Mouse (Mus musculus) MEL (cell line): Measurements from ENCODE around the gene Ube2e3. TPM values are rescaled to one million over a fixed set of nuclear protein-coding genes. Genes with fewer than 3 reads are reported as not detected.
A peak's percentile ranks its signal among the peaks of the same experiment; 100 is the strongest.

Source experiments
- DNase-seq: peaks from one replicate; pipeline ENCODE4 v3.0.0; 2011; ENCODE audit warnings: low read depth, low spot score
- H3K27ac ChIP-seq: 2 replicates; pipeline ENCODE4 v1.5.1; 2012; ENCODE audit warnings: low read depth, mild to moderate bottlenecking, control low read depth, low read length, moderate library complexity; ENCODE audit not compliant: control insufficient read depth
- H3K27me3 ChIP-seq, 2 experiments: fragments of 150-350 bp in 1 of 2; sonication (generic) in 1 of 2; 2 replicates each; pipeline ENCODE4 v1.6.1; 2012; ENCODE audit warnings: low read length in 2 of 2, mild to moderate bottlenecking in 2 of 2, improper control_type of control experiment in 1 of 2, moderate library complexity in 1 of 2; ENCODE audit not compliant: insufficient read depth in 2 of 2, control insufficient read depth in 1 of 2
- H3K36me3 ChIP-seq, 2 experiments: 2 replicates each; pipeline ENCODE4 v1.6.1; 2012 to 2014; ENCODE audit warnings: low read length in 2 of 2, improper control_type of control experiment in 1 of 2, inconsistent platforms in 1 of 2, mild to moderate bottlenecking in 1 of 2; ENCODE audit not compliant: insufficient read depth in 2 of 2, control insufficient read depth in 1 of 2
- H3K4me1 ChIP-seq, 2 experiments: fragments of 150-350 bp in 1 of 2; sonication (generic) in 1 of 2; 2 replicates each; pipeline ENCODE4 v1.6.1; 2012; ENCODE audit warnings: low read length in 2 of 2, improper control_type of control experiment in 1 of 2, mild to moderate bottlenecking in 1 of 2; ENCODE audit not compliant: insufficient read depth in 2 of 2, control insufficient read depth in 1 of 2
- H3K4me3 ChIP-seq, 2 experiments: fragments of 150-350 bp in 1 of 2; sonication (generic) in 1 of 2; 2 replicates each; pipeline ENCODE4 v1.5.1; 2012; ENCODE audit warnings: low read depth in 2 of 2, low read length in 2 of 2, mild to moderate bottlenecking in 2 of 2, moderate library complexity in 2 of 2, control low read depth in 1 of 2, improper control_type of control experiment in 1 of 2; ENCODE audit not compliant: control insufficient read depth in 1 of 2, insufficient read depth in 1 of 2
- H3K79me2 ChIP-seq: 2 replicates; pipeline ENCODE4 v1.6.1; 2012; ENCODE audit warnings: mild to moderate bottlenecking, low read length, moderate library complexity; ENCODE audit not compliant: control insufficient read depth, poor library complexity, insufficient read depth
- H3K9ac ChIP-seq: 2 replicates; pipeline ENCODE4 v1.6.1; 2012; ENCODE audit warnings: low read depth, mild to moderate bottlenecking, control low read depth, low read length, moderate library complexity; ENCODE audit not compliant: control insufficient read depth, poor library complexity, severe bottlenecking
- H3K9me3 ChIP-seq: fragments of 150-350 bp; sonication (generic); replicated peaks from 2 replicates; pipeline ENCODE4 v1.6.1; 2012; ENCODE audit warnings: mild to moderate bottlenecking, low read length, improper control_type of control experiment, moderate library complexity; ENCODE audit not compliant: insufficient read depth
- CHD1 ChIP-seq: IDR thresholded peaks from 2 replicates; pipeline ENCODE4 v1.6.1; 2012; ENCODE audit warnings: low read depth, mild to moderate bottlenecking, inconsistent platforms, low read length, improper control_type of control experiment
- CHD2 ChIP-seq: IDR thresholded peaks from 2 replicates; pipeline ENCODE4 v1.6.1; 2011; ENCODE audit warnings: low read length, improper control_type of control experiment
- CTCF ChIP-seq, 3 experiments: IDR thresholded peaks in 2 of 3; conservative IDR thresholded peaks in 1 of 3; 2 replicates each; pipeline ENCODE4 v1.5.1; 2011 to 2012; ENCODE audit warnings: low read length in 3 of 3, low read depth in 2 of 3, mild to moderate bottlenecking in 2 of 3, improper control_type of control experiment in 1 of 3, inconsistent platforms in 1 of 3, mixed read lengths in 1 of 3, moderate library complexity in 1 of 3; ENCODE audit not compliant: control insufficient read depth in 1 of 3, insufficient read depth in 1 of 3, poor library complexity in 1 of 3, severe bottlenecking in 1 of 3
- ETS1 ChIP-seq: IDR thresholded peaks from 2 replicates; pipeline ENCODE4 v1.6.1; 2012; ENCODE audit warnings: low read depth, mild to moderate bottlenecking, inconsistent platforms, low read length, improper control_type of control experiment, moderate library complexity
- HCFC1 ChIP-seq: IDR thresholded peaks from 2 replicates; pipeline ENCODE4 v1.6.1; 2012; ENCODE audit warnings: low read depth, mild to moderate bottlenecking, inconsistent platforms, low read length, improper control_type of control experiment, moderate library complexity
- MAX ChIP-seq: IDR thresholded peaks from 2 replicates; pipeline ENCODE4 v1.6.1; 2011; ENCODE audit warnings: low read length, improper control_type of control experiment
- MEF2A ChIP-seq: IDR thresholded peaks from 2 replicates; pipeline ENCODE4 v1.6.1; 2014; ENCODE audit warnings: low read depth, mild to moderate bottlenecking, inconsistent platforms, low read length, improper control_type of control experiment; ENCODE audit not compliant: poor library complexity, insufficient replicate concordance, severe bottlenecking; ENCODE audit errors: extremely low read depth
- MXI1 ChIP-seq: IDR thresholded peaks from 2 replicates; pipeline ENCODE4 v1.6.1; 2011; ENCODE audit warnings: mild to moderate bottlenecking, low read depth, low read length, improper control_type of control experiment
- MYB ChIP-seq: IDR thresholded peaks from 2 replicates; pipeline ENCODE4 v1.6.1; 2011; ENCODE audit warnings: mild to moderate bottlenecking, low read depth, low read length, improper control_type of control experiment
- MYC ChIP-seq: IDR thresholded peaks from 2 replicates; pipeline ENCODE4 v1.6.1; 2011; ENCODE audit warnings: low read depth, mild to moderate bottlenecking, low read length, improper control_type of control experiment, moderate library complexity
- NRF1 ChIP-seq: IDR thresholded peaks from 2 replicates; pipeline ENCODE4 v1.6.1; 2014; ENCODE audit warnings: low read depth, mild to moderate bottlenecking, inconsistent platforms, low read length, improper control_type of control experiment, moderate library complexity; ENCODE audit not compliant: poor library complexity, insufficient read depth, severe bottlenecking
- POLR2AphosphoS2 ChIP-seq: IDR thresholded peaks from 2 replicates; pipeline ENCODE4 v1.6.1; 2011; ENCODE audit warnings: low read length, improper control_type of control experiment
- POLR2AphosphoS5 ChIP-seq: IDR thresholded peaks from 2 replicates; pipeline ENCODE4 v1.6.1; 2012; ENCODE audit warnings: low read depth, borderline replicate concordance, mild to moderate bottlenecking, inconsistent platforms, low read length, moderate library complexity, mixed read lengths
- RAD21 ChIP-seq: IDR thresholded peaks from 2 replicates; pipeline ENCODE4 v1.6.1; 2011; ENCODE audit warnings: mild to moderate bottlenecking, low read depth, low read length, improper control_type of control experiment
- RCOR1 ChIP-seq: IDR thresholded peaks from 2 replicates; pipeline ENCODE4 v1.6.1; 2012; ENCODE audit warnings: low read depth, mild to moderate bottlenecking, inconsistent platforms, low read length, improper control_type of control experiment
- SIN3A ChIP-seq: IDR thresholded peaks from 2 replicates; pipeline ENCODE4 v1.6.1; 2012; ENCODE audit warnings: low read length, improper control_type of control experiment, inconsistent platforms
- SMC3 ChIP-seq: IDR thresholded peaks from 2 replicates; pipeline ENCODE4 v1.6.1; 2011; ENCODE audit warnings: low read depth, low read length, improper control_type of control experiment
- TCF12 ChIP-seq: IDR thresholded peaks from 2 replicates; pipeline ENCODE4 v1.6.1; 2014; ENCODE audit warnings: low read depth, mild to moderate bottlenecking, inconsistent platforms, low read length, improper control_type of control experiment, moderate library complexity
- UBTF ChIP-seq: IDR thresholded peaks from 2 replicates; pipeline ENCODE4 v1.6.1; 2012; ENCODE audit warnings: low read depth, mild to moderate bottlenecking, inconsistent platforms, low read length, improper control_type of control experiment, moderate library complexity, borderline replicate concordance; ENCODE audit not compliant: insufficient read depth
- USF2 ChIP-seq, 2 experiments: IDR thresholded peaks; 2 replicates each; pipeline ENCODE4 v1.6.1; 2011 to 2012; ENCODE audit warnings: improper control_type of control experiment in 2 of 2, low read length in 2 of 2, borderline replicate concordance in 1 of 2, inconsistent platforms in 1 of 2, low read depth in 1 of 2, mild to moderate bottlenecking in 1 of 2; ENCODE audit not compliant: insufficient read depth in 1 of 2
- ZC3H11A ChIP-seq: IDR thresholded peaks from 2 replicates; pipeline ENCODE4 v1.6.1; 2012; ENCODE audit warnings: low read depth, mild to moderate bottlenecking, inconsistent platforms, low read length, improper control_type of control experiment
- ZMIZ1 ChIP-seq: IDR thresholded peaks from 2 replicates; pipeline ENCODE4 v1.6.1; 2012; ENCODE audit warnings: low read depth, mild to moderate bottlenecking, inconsistent platforms, low read length, improper control_type of control experiment, moderate library complexity
- polyA plus RNA-seq, 2 experiments: library from polyadenylated mRNA; stranded (reverse) in 1 of 2; unstranded in 1 of 2; fragments of >175 nt in 1 of 2; fragments of >200 nt in 1 of 2; gene quantifications; 2 replicates each; pipeline versions ENCODE4 v1.2.1 to v1.2.4; 2012; ENCODE audit warnings: low replicate concordance in 2 of 2, low read depth in 1 of 2; ENCODE audit not compliant: insufficient read length in 2 of 2, insufficient read depth in 1 of 2, missing spikeins in 1 of 2
- total RNA-seq: library from RNA; depleted of rRNA; stranded (reverse); fragments of 300-350 nt; gene quantifications from 2 replicates; pipeline ENCODE4 v1.2.3, GENCODE M21; 2012

Ube2e3 gene
- total and polyA plus RNA-seq, 3 experiments = 41.9 to 160 (median 99.4) TPM

- H3K27me3 ChIP-seq = no peaks in the 10 kb centered on the region
- no peak for TF ChIP-seq ZMIZ1
- no peaks in the 10 kb centered on the region for H3K9me3 ChIP-seq
- no peak overlapping the region for H3K27ac ChIP-seq
- H3K4me1 ChIP-seq = peaks cover 7 to 15% of the 10 kb centered on the region in 2 experiments
- no peak overlapping the region for H3K4me3 ChIP-seq
- H3K79me2 ChIP-seq = no peaks in the 10 kb centered on the region
- H3K36me3 ChIP-seq = peaks cover 0 to 25% of the 10 kb centered on the region in 2 experiments; a peak in 2 of 4 replicates
- no peak overlapping the region for H3K9ac ChIP-seq
- DNase-seq = no peak
These were observed 60.2 kb downstream of the Ube2e3 start for GRCm38 (mm10) chr2:78928080-78928479.

- no peaks in the 10 kb centered on the region for H3K79me2 ChIP-seq
- peak; percentile 66 for DNase-seq
- no peak overlapping the region for H3K4me3 ChIP-seq
- no peak overlapping the region for H3K27ac ChIP-seq
- TF ChIP-seq CTCF (IDR thresholded peaks at IDR 0.05 in 2 of 3, conservative IDR thresholded peaks at IDR 0.05 in 1 of 3; ENCODE audit: control insufficient read depth in 1 of 3, insufficient read depth in 1 of 3, low read depth in 2 of 3, low read length in 3 of 3, poor library complexity in 1 of 3, severe bottlenecking in 1 of 3) (peak; percentile 15 to 81 (median 54); a peak in 4 of 6 replicates), RAD21 (peak; percentile 91), TCF12 (no peak), SMC3 (peak; percentile 90), SIN3A (no peak), UBTF (no peak), ZC3H11A (peak; percentile 92)
- H3K9ac ChIP-seq = no peak overlapping the region
- H3K27me3 ChIP-seq = no peaks in the 10 kb centered on the region
- H3K9me3 ChIP-seq = no peaks in the 10 kb centered on the region
- peaks cover 0 to 2% of the 10 kb centered on the region in 2 experiments; a peak in 1 of 4 replicates for H3K4me1 ChIP-seq
- no peaks in the 10 kb centered on the region for H3K36me3 ChIP-seq
These were observed 63.4 kb downstream of the Ube2e3 start for GRCm38 (mm10) chr2:78931358-78931757.

- Histone ChIP-seq H3K27ac (no peak overlapping the region), H3K4me1 (peaks cover 2 to 16% of the 10 kb centered on the region in 2 experiments; a peak in 3 of 4 replicates), H3K4me3 (no peak overlapping the region), H3K9me3 (no peaks in the 10 kb centered on the region), H3K27me3 (no peaks in the 10 kb centered on the region), H3K36me3 (peaks cover 0 to 15% of the 10 kb centered on the region in 2 experiments; a peak in 2 of 4 replicates), H3K79me2 (no peaks in the 10 kb centered on the region), H3K9ac (no peak overlapping the region)
- DNase-seq = peak; percentile 71
- no peak for TF ChIP-seq POLR2AphosphoS2
- no peak for TF ChIP-seq MYB
- no peak for TF ChIP-seq MEF2A
- TF ChIP-seq POLR2AphosphoS5 = no peak
- TF ChIP-seq MAX = no peak
- no peak for TF ChIP-seq HCFC1
- TF ChIP-seq MYC = no peak
- no peak for TF ChIP-seq USF2 (IDR thresholded peaks at IDR 0.05; ENCODE audit: borderline replicate concordance in 1 of 2, insufficient read depth in 1 of 2, low read depth in 1 of 2, low read length in 2 of 2)
- peak; percentile 99 for TF ChIP-seq SMC3
- TF ChIP-seq RAD21 = peak; percentile 100
- no peak for TF ChIP-seq CHD1
- TF ChIP-seq CTCF (IDR thresholded peaks at IDR 0.05 in 2 of 3, conservative IDR thresholded peaks at IDR 0.05 in 1 of 3; ENCODE audit: control insufficient read depth in 1 of 3, insufficient read depth in 1 of 3, low read depth in 2 of 3, low read length in 3 of 3, poor library complexity in 1 of 3, severe bottlenecking in 1 of 3) = peak in 2 of 3 experiments; percentile 74 to 93; a peak in 4 of 6 replicates
- peak; percentile 100 for TF ChIP-seq ZC3H11A
- TF ChIP-seq NRF1 = no peak
- TF ChIP-seq RCOR1 = no peak
- no peak for TF ChIP-seq CHD2
- no peak for TF ChIP-seq MXI1
- no peak for TF ChIP-seq ETS1
These were observed 91.5 kb downstream of the Ube2e3 start for GRCm38 (mm10) chr2:78959451-78959850.
